ENCODE assay signal across 8 mouse cellular contexts in genomic region chr4:129542592-129543141, GRCm38 (mm10). TPM values are rescaled to one million over a fixed set of nuclear protein-coding genes. Genes with fewer than 3 reads are reported as not detected.
DNase-seq lines count a peak whose midpoint lies in the region; ATAC-seq and TF ChIP-seq lines count a peak whose summit lies in the region.

Gene Hdac1, minus strand, starts transcription at chr4:129542713.

- H3K27ac ChIP-seq in heart, embryonic 11.5 days (ENCODE audit: low read depth, low read length) = peak within 1 kb of the TSS; percentile 86
- peak within 1 kb of the TSS; percentile 82 for H3K27ac ChIP-seq in kidney, embryonic 16.5 days (ENCODE audit: low read length)
- H3K27ac ChIP-seq in liver, adult 2 months (replicated peaks; ENCODE audit: insufficient read depth, low read depth, low read length) = peak within 1 kb of the TSS; percentile 50

- H3K79me2 ChIP-seq in C2C12 (ENCODE audit: control insufficient read depth, insufficient read depth) (peaks cover 48% of the 10 kb centered on the region), myocyte (ENCODE audit: control insufficient read depth, insufficient read depth) (peaks cover 43% of the 10 kb centered on the region)
- H3K79me2 ChIP-seq in liver, adult 2 months (ENCODE audit: control insufficient read depth, insufficient read depth, low read length) = peaks cover 17% of the 10 kb centered on the region

- TF ChIP-seq POLR2A in brain, embryonic 14.5 days (IDR thresholded peaks at IDR 0.05; ENCODE audit: borderline replicate concordance, extremely low read depth, insufficient read depth, insufficient read length, poor library complexity, severe bottlenecking) = 0 out of 2 replicates have a peak, but pooled peaks have one; percentile 26
- peak; percentile 92; the same call in 1 of the 2 replicates for TF ChIP-seq POLR2A in liver, adult 2 months (IDR thresholded peaks at IDR 0.05; ENCODE audit: extremely low read depth, insufficient read depth, low read length)
- TF ChIP-seq POLR2A in myocyte (IDR thresholded peaks at IDR 0.05; ENCODE audit: insufficient read length, low read depth) = peak; percentile 64

- H3K36me3 ChIP-seq in C2C12 (ENCODE audit: control insufficient read depth, insufficient read depth) (no peaks in the 10 kb centered on the region), myocyte (ENCODE audit: control insufficient read depth, insufficient read depth) (no peaks in the 10 kb centered on the region)
- peaks cover 33% of the 10 kb centered on the region for H3K36me3 ChIP-seq in erythroblast, embryonic 14.5 days (ENCODE audit: control insufficient read depth)
- H3K36me3 ChIP-seq in heart, embryonic 11.5 days (ENCODE audit: control insufficient read depth, insufficient read depth, low read length) = no peaks in the 10 kb centered on the region; the same call in 1 of the 2 replicates
- peaks cover 6% of the 10 kb centered on the region; the same call in 1 of the 2 replicates for H3K36me3 ChIP-seq in kidney, embryonic 16.5 days (ENCODE audit: insufficient read depth, low read length)
- no peaks in the 10 kb centered on the region for H3K36me3 ChIP-seq in liver, adult 2 months (ENCODE audit: control insufficient read depth, insufficient read depth, low read length)
- H3K36me3 ChIP-seq in splenic B cell, adult 2 months (ENCODE audit: control insufficient read depth, insufficient read depth, low read length, poor library complexity, severe bottlenecking) = peaks cover 2% of the 10 kb centered on the region; the same call in 1 of the 2 replicates

- no peaks in the 10 kb centered on the region for H3K27me3 ChIP-seq in C2C12 (ENCODE audit: control insufficient read depth, insufficient read depth, insufficient read length)
- H3K27me3 ChIP-seq in erythroblast, embryonic 14.5 days (ENCODE audit: control insufficient read depth) = no peaks in the 10 kb centered on the region
- H3K27me3 ChIP-seq in heart, embryonic 11.5 days (ENCODE audit: control insufficient read depth, insufficient read depth, low read length) = no peaks in the 10 kb centered on the region
- H3K27me3 ChIP-seq in kidney, embryonic 16.5 days (ENCODE audit: insufficient read depth, low read length) = no peaks in the 10 kb centered on the region
- H3K27me3 ChIP-seq in liver, adult 2 months (ENCODE audit: control insufficient read depth, insufficient read depth, low read length) = no peaks in the 10 kb centered on the region
- H3K27me3 ChIP-seq in myocyte (ENCODE audit: control insufficient read depth, insufficient read depth, insufficient read length) = no peaks in the 10 kb centered on the region
- no peaks in the 10 kb centered on the region for H3K27me3 ChIP-seq in splenic B cell, adult 2 months (ENCODE audit: control insufficient read depth, insufficient read depth, low read length, poor library complexity, severe bottlenecking)

- H3K4me1 ChIP-seq in erythroblast, embryonic 14.5 days (ENCODE audit: control insufficient read depth) = peaks cover 51% of the 10 kb centered on the region
- H3K4me1 ChIP-seq in heart, embryonic 11.5 days (ENCODE audit: control insufficient read depth, insufficient read depth, low read length) = peaks cover 13% of the 10 kb centered on the region; the same call in 1 of the 2 replicates
- peaks cover 15% of the 10 kb centered on the region for H3K4me1 ChIP-seq in kidney, embryonic 16.5 days (ENCODE audit: insufficient read depth, low read length)
- H3K4me1 ChIP-seq in liver, adult 2 months (ENCODE audit: control insufficient read depth, insufficient read depth, low read length) = peaks cover 7% of the 10 kb centered on the region

- WGBS in heart, embryonic 11.5 days (ENCODE audit: insufficient replicate concordance) = 1% methylated on average over 46 of the region's 46 CpGs
- WGBS in kidney, embryonic 16.5 days = under 1% methylated on average over 43 of the region's 46 CpGs
- 1% methylated on average over 46 of the region's 46 CpGs for WGBS in liver, adult 2 months

- H3K79me3 ChIP-seq in C2C12 (ENCODE audit: low read depth) = peaks cover 40% of the 10 kb centered on the region

- DNase-seq in brain, embryonic 14.5 days (ENCODE audit: low read depth) = peak; percentile 99
- DNase-seq in liver, adult 2 months (ENCODE audit: extremely low read depth, low read depth, low spot score) = peak; percentile 82
- peak; percentile 97 for DNase-seq in splenic B cell, adult 2 months (ENCODE audit: low read depth, low spot score)

- H3ac ChIP-seq in C2C12 (ENCODE audit: control insufficient read depth, insufficient read length, low read depth) (peak within 1 kb of the TSS; percentile 64), myocyte (ENCODE audit: control insufficient read depth, insufficient read length) (peak within 1 kb of the TSS; percentile 50)

- peak within 1 kb of the TSS; percentile 89 for H3K9ac ChIP-seq in heart, embryonic 11.5 days (ENCODE audit: low read depth, low read length)
- peak within 1 kb of the TSS; percentile 94 for H3K9ac ChIP-seq in kidney, embryonic 16.5 days (replicated peaks; ENCODE audit: low read length)
- peak within 1 kb of the TSS; percentile 94 for H3K9ac ChIP-seq in liver, adult 2 months (ENCODE audit: low read depth, low read length)

- peak within 1 kb of the TSS; percentile 80 for H3K4me2 ChIP-seq in heart, embryonic 11.5 days
- peak within 1 kb of the TSS; percentile 68 for H3K4me2 ChIP-seq in kidney, embryonic 16.5 days (replicated peaks; ENCODE audit: low read depth, low read length)
- peak within 1 kb of the TSS; percentile 82 for H3K4me2 ChIP-seq in myocyte (ENCODE audit: low read depth)

- no peaks in the 10 kb centered on the region for H3K9me3 ChIP-seq in erythroblast, embryonic 14.5 days (ENCODE audit: control insufficient read depth, low read length)
- no peaks in the 10 kb centered on the region for H3K9me3 ChIP-seq in heart, embryonic 11.5 days (replicated peaks; ENCODE audit: control insufficient read depth, low read length)
- H3K9me3 ChIP-seq in kidney, embryonic 16.5 days (ENCODE audit: low read length) = no peaks in the 10 kb centered on the region

- H3K4me3 ChIP-seq in C2C12 (ENCODE audit: insufficient read depth, poor library complexity, severe bottlenecking) (peak within 1 kb of the TSS; percentile 95), myocyte (peak within 1 kb of the TSS; percentile 84)
- H3K4me3 ChIP-seq in erythroblast, embryonic 14.5 days (replicated peaks) = peak within 1 kb of the TSS; percentile 99
- H3K4me3 ChIP-seq in heart, embryonic 11.5 days (ENCODE audit: low read depth, low read length) = peak within 1 kb of the TSS; percentile 90
- H3K4me3 ChIP-seq in kidney, embryonic 16.5 days (ENCODE audit: low read length) = peak within 1 kb of the TSS; percentile 90
- peak within 1 kb of the TSS; percentile 78 for H3K4me3 ChIP-seq in liver, adult 2 months (ENCODE audit: insufficient read depth, low read depth, low read length)

- TF ChIP-seq CTCF in C2C12 (IDR thresholded peaks at IDR 0.05; ENCODE audit: control insufficient read depth, insufficient read depth, insufficient read length) = no peak
- TF ChIP-seq CTCF in brain, embryonic 14.5 days (IDR thresholded peaks at IDR 0.05; ENCODE audit: borderline replicate concordance, extremely low read depth, insufficient read depth, insufficient read length) = no peak
- 0 out of 2 replicates have a peak, but pooled peaks have one; percentile 7 for TF ChIP-seq CTCF in liver, adult 2 months (IDR thresholded peaks at IDR 0.05; ENCODE audit: low read depth, low read length)

- ATAC-seq in heart, embryonic 11.5 days (replicated peaks; ENCODE audit: insufficient number of reproducible peaks, low FRiP score, low TSS enrichment) = peak; percentile 100
- peak; percentile 99 for ATAC-seq in kidney, embryonic 16.5 days (ENCODE audit: low FRiP score, low TSS enrichment)

TF ChIP-seq in C2C12, 6 proteins besides CTCF, POLR2A, EP300 and RAD21:
- TF ChIP-seq MYOG (IDR thresholded peaks at IDR 0.05; ENCODE audit: control insufficient read depth, extremely low read depth, insufficient read length) (no peak), MAX (IDR thresholded peaks at IDR 0.05) (no peak), USF1 (IDR thresholded peaks at IDR 0.05; ENCODE audit: low read depth) (no peak), CEBPB (IDR thresholded peaks at IDR 0.05; ENCODE audit: low read depth) (peak; percentile 79), FOSL1 (IDR thresholded peaks at IDR 0.05; ENCODE audit: insufficient read depth, low read length, poor library complexity, severe bottlenecking) (no peak), MYOD1 (IDR thresholded peaks at IDR 0.05; ENCODE audit: control insufficient read depth, insufficient read length, low read depth) (no peak)

TF ChIP-seq in myocyte, 11 proteins besides CTCF, POLR2A, EP300 and RAD21:
- peak; percentile 53 for TF ChIP-seq CEBPB (IDR thresholded peaks at IDR 0.05; ENCODE audit: insufficient read depth, poor library complexity, severe bottlenecking)
- TF ChIP-seq POLR2AphosphoS2 (IDR thresholded peaks at IDR 0.05; ENCODE audit: insufficient read length, low read depth) = peak; percentile 43
- TF ChIP-seq TCF3 (IDR thresholded peaks at IDR 0.05; ENCODE audit: insufficient read length, low read depth) = no peak

RNA-seq across cellular contexts. Expression of gene Hdac1, which starts in this region (rescaled TPM):
- polyA plus RNA-seq in C2C12 (2012; fragmentation: generic; extraction: Trizol) (96.7 TPM), myocyte (2012; fragmentation: generic; extraction: Trizol) (50.4 TPM)
- 110 and 142 TPM in 2 replicates for polyA plus RNA-seq in brain, embryonic 14.5 days (2012; rRNA removed)
- 9.1 and 9.2 TPM in 2 replicates for polyA plus RNA-seq in erythroblast, embryonic 14.5 days (2012)
- polyA plus RNA-seq in heart, embryonic 11.5 days (2014; fragmentation: Nextera tagmentation; extraction: Ambion mirVana) = 154 and 175 TPM in 2 replicates
- polyA plus RNA-seq in kidney, embryonic 16.5 days (2015; fragmentation: Nextera tagmentation; extraction: Ambion mirVana) = 285 and 304 TPM in 2 replicates
- 16.8 and 20.5 TPM in 2 replicates for total RNA-seq in liver, adult 2 months (2014; rRNA removed)
- polyA plus RNA-seq in liver, adult 2 months (2012; rRNA removed) = 15.8 and 18.1 TPM in 2 replicates

Comparison
In these comparisons a context has a peak if more than half of its experiments do, and no peak if none do; other contexts are left out.
1. Peak in every context shown above with its lines: DNase-seq, ATAC-seq, H3K4me3 ChIP-seq and H3K27ac ChIP-seq.
2. POLR2A ChIP-seq: peak in every context shown above with its lines; median percentile 92 in liver, adult 2 months; 64 in myocyte; 26 in brain, embryonic 14.5 days.